Mouse (Mus musculus) mouse embryonic stem cell (cell line): ENCODE measurements around the gene Prpf19.

ENCODE experiments used
- in situ Hi-C, 2 experiments: fragments of 300-500 bp; cut with MboI; formaldehyde crosslinking; loops; 1 replicate in 1 of 2; 3 replicates in 1 of 2; pipeline ENCODE4 v1.14.3; 2019 to 2020; ENCODE audit warnings: low sequenced_read_pairs in 2 of 2, low pct_unique_long_range_greater_than_20kb in 1 of 2, mixed read lengths in 1 of 2; ENCODE audit not compliant: unreplicated experiment in 1 of 2

Prpf19 gene

GRCm38 (mm10) chr19:10895016-10895528 lies at the start of gene Prpf19:
Gene Prpf19, plus strand, starts transcription at chr19:10895231.
- in situ Hi-C loops, result no loop called here

- in situ Hi-C loops, result no loop called here
These were observed 49.6 kb upstream of the Prpf19 start for GRCm38 (mm10) chr19:10845454-10845853.

GRCm38 (mm10) chr19:10846150-10846549 lies 48.9 kb upstream of the Prpf19 start:
- in situ Hi-C loops, result no loop called here

GRCm38 (mm10) chr19:10847311-10848087 lies 47.5 kb upstream of the Prpf19 start:
- in situ Hi-C loops, result no loop called here

- in situ Hi-C loops, result no loop called here
These were observed 39.6 kb upstream of the Prpf19 start for GRCm38 (mm10) chr19:10855422-10855821.

GRCm38 (mm10) chr19:10856520-10856919 lies 38.5 kb upstream of the Prpf19 start:
- in situ Hi-C loops, result no loop called here

- in situ Hi-C loops, result no loop called here
These were observed 34.9 kb upstream of the Prpf19 start for GRCm38 (mm10) chr19:10860072-10860497.

GRCm38 (mm10) chr19:10866351-10866750 lies 28.7 kb upstream of the Prpf19 start:
- in situ Hi-C loops, result no loop called here

GRCm38 (mm10) chr19:10867946-10868622 lies 26.9 kb upstream of the Prpf19 start:
- in situ Hi-C loops, result no loop called here

GRCm38 (mm10) chr19:10868623-10869141 lies 26.3 kb upstream of the Prpf19 start:
- in situ Hi-C loops, result no loop called here

GRCm38 (mm10) chr19:10869241-10869885 lies 25.7 kb upstream of the Prpf19 start:
- in situ Hi-C loops, result no loop called here

GRCm38 (mm10) chr19:10869886-10870527 lies 25.0 kb upstream of the Prpf19 start, which contains the start of gene Tmem132a:
Gene Tmem132a, minus strand, starts transcription at chr19:10869940.
- in situ Hi-C loops, result no loop called here

GRCm38 (mm10) chr19:10870676-10871075 lies 24.4 kb upstream of the Prpf19 start:
- in situ Hi-C loops, result no loop called here

GRCm38 (mm10) chr19:10871328-10871961 lies 23.6 kb upstream of the Prpf19 start:
- in situ Hi-C loops, result no loop called here

GRCm38 (mm10) chr19:10878201-10878837 lies 16.7 kb upstream of the Prpf19 start:
- in situ Hi-C loops, result no loop called here

GRCm38 (mm10) chr19:10880085-10880974 lies 14.7 kb upstream of the Prpf19 start:
- in situ Hi-C loops, result no loop called here

GRCm38 (mm10) chr19:10880975-10881425 lies 14.0 kb upstream of the Prpf19 start:
- in situ Hi-C loops, result no loop called here
